Mouse (Mus musculus) G1E (cell line): ENCODE results near the gene Rimklb. TPM values are rescaled to one million over a fixed set of nuclear protein-coding genes. Genes with fewer than 3 reads are reported as not detected.
"Not testable (repeated sequence)": the region's sequence is repeated elsewhere in the genome, so short reads cannot be mapped to it uniquely, and the experiment has no call there.

Experiments
- ATAC-seq: 2 replicates; pipeline ENCODE4 v1.8.0; 2016; ENCODE audit warnings: mild to moderate bottlenecking; ENCODE audit not compliant: insufficient number of reproducible peaks, poor library complexity, low FRiP score, severe bottlenecking; ENCODE audit errors: extremely low read depth
- DNase-seq: peaks from one replicate; pipeline ENCODE4 v3.0.0; 2012; ENCODE audit warnings: low spot score
- H3K27me3 ChIP-seq: 2 replicates; pipeline ENCODE4 v1.6.1; 2012; ENCODE audit warnings: mild to moderate bottlenecking, low read length, inconsistent platforms; ENCODE audit not compliant: insufficient read depth
- H3K36me3 ChIP-seq: replicated peaks from 2 replicates; pipeline ENCODE3; 2012; ENCODE audit warnings: mild to moderate bottlenecking, inconsistent platforms
- H3K4me1 ChIP-seq: 2 replicates; pipeline ENCODE4 v1.6.1; 2012; ENCODE audit warnings: low read depth, low read length, inconsistent platforms, mixed read lengths; ENCODE audit not compliant: insufficient read depth
- H3K4me3 ChIP-seq: 2 replicates; pipeline ENCODE4 v1.5.1; 2012; ENCODE audit warnings: low read depth, mild to moderate bottlenecking, inconsistent platforms, low read length, moderate library complexity, mixed read lengths
- H3K9me3 ChIP-seq: replicated peaks from 2 replicates; pipeline ENCODE4 v1.6.1; 2012; ENCODE audit warnings: inconsistent platforms
- CTCF ChIP-seq: IDR thresholded peaks from 2 replicates; pipeline ENCODE4 v1.5.1; 2012; ENCODE audit warnings: low read depth, low read length, inconsistent platforms, mixed read lengths
- GATA1 ChIP-seq: IDR thresholded peaks from 2 replicates; pipeline ENCODE4 v1.6.1; 2012; ENCODE audit warnings: borderline replicate concordance, low read length, inconsistent platforms, mixed read lengths
- GATA2 ChIP-seq: IDR thresholded peaks from 2 replicates; pipeline ENCODE4 v1.6.1; 2012; ENCODE audit warnings: low read depth, low read length, inconsistent platforms, borderline replicate concordance
- POLR2AphosphoS5 ChIP-seq: IDR thresholded peaks from 2 replicates; pipeline ENCODE4 v1.6.1; 2012; ENCODE audit warnings: low read depth, low read length, inconsistent platforms; ENCODE audit not compliant: insufficient replicate concordance
- TAL1 ChIP-seq: conservative IDR thresholded peaks from 2 replicates; pipeline ENCODE4 v1.6.1; 2012; ENCODE audit warnings: low read depth, low read length, inconsistent platforms, mixed read lengths
- polyA plus RNA-seq: library from polyadenylated mRNA; stranded (reverse); fragments of >175 nt; gene quantifications from 2 replicates; pipeline ENCODE4 v1.2.3, GENCODE M21; 2012
- total RNA-seq, 2 experiments: library from RNA; stranded (forward) in 1 of 2; stranded (reverse) in 1 of 2; fragments of 200-1000 nt in 1 of 2; fragments of >200 nt in 1 of 2; fragmentation: Nextera tagmentation in 1 of 2; gene quantifications; 2 replicates each; pipeline ENCODE4 v1.2.3; 2014 to 2017

Gene Rimklb
- total and polyA plus RNA-seq, 3 experiments: 0.01 to 0.05 TPM; not detected in 1

GRCm38 (mm10) chr6:122478062-122478461, 20.5 kb downstream of the Rimklb start:
- H3K27me3 ChIP-seq: peaks cover 7% of the 10 kb centered on the region; the same call in 1 of the 2 replicates
- H3K9me3 ChIP-seq: no peaks in the 10 kb centered on the region
- TF ChIP-seq CTCF (no peak), GATA2 (no peak), POLR2AphosphoS5 (no peak), GATA1 (no peak), TAL1 (no peak)
- 0 out of 2 replicates have a peak, but pooled peaks cover 3% of the 10 kb centered on the region for H3K4me1 ChIP-seq
- no peak overlapping the region for H3K4me3 ChIP-seq
- DNase-seq (no peak), ATAC-seq (no peak)
- H3K36me3 ChIP-seq: no peaks in the 10 kb centered on the region

- peaks cover 16% of the 10 kb centered on the region for H3K4me1 ChIP-seq
- not testable (repeated sequence) for ATAC-seq, H3K36me3 ChIP-seq, H3K4me3 ChIP-seq, H3K27me3 ChIP-seq, H3K9me3 ChIP-seq, DNase-seq
These were observed 27.1 kb downstream of the Rimklb start for GRCm38 (mm10) chr6:122471461-122471860.

- DNase-seq (no peak), ATAC-seq (no peak)
These were observed 28.3 kb downstream of the Rimklb start for GRCm38 (mm10) chr6:122470240-122470639.

GRCm38 (mm10) chr6:122469030-122469640, 29.4 kb downstream of the Rimklb start:
- TF ChIP-seq GATA1 (no peak), TAL1 (peak; percentile 25; the same call in 1 of the 2 replicates)
- peak; percentile 13 for DNase-seq
- H3K36me3 ChIP-seq: no peaks in the 10 kb centered on the region
- H3K27me3 ChIP-seq: no peaks in the 10 kb centered on the region; the same call in 1 of the 2 replicates
- H3K4me1 ChIP-seq: peaks cover 18% of the 10 kb centered on the region
- no peak overlapping the region; the same call in 1 of the 2 replicates for H3K4me3 ChIP-seq
- H3K9me3 ChIP-seq: no peaks in the 10 kb centered on the region
- ATAC-seq: peak; percentile 61

More at GRCm38 (mm10) chr6:122470240-122470639, 28.3 kb downstream of the Rimklb start:
- TF ChIP-seq GATA2 (no peak), GATA1 (no peak), POLR2AphosphoS5 (no peak), TAL1 (no peak), CTCF (no peak)
- H3K4me1 ChIP-seq: peaks cover 18% of the 10 kb centered on the region
- H3K27me3 ChIP-seq: no peaks in the 10 kb centered on the region; the same call in 1 of the 2 replicates
- H3K36me3 ChIP-seq: no peaks in the 10 kb centered on the region
- H3K4me3 ChIP-seq: no peak overlapping the region
- H3K9me3 ChIP-seq: no peaks in the 10 kb centered on the region

- TF ChIP-seq CTCF: no peak
These were observed 32.4 kb downstream of the Rimklb start for GRCm38 (mm10) chr6:122466092-122466713.

GRCm38 (mm10) chr6:122458946-122459693, 39.4 kb downstream of the Rimklb start:
- Histone ChIP-seq H3K4me3 (no peak overlapping the region), H3K27me3 (no peaks in the 10 kb centered on the region), H3K4me1 (0 out of 2 replicates have a peak, but pooled peaks cover 2% of the 10 kb centered on the region), H3K9me3 (no peaks in the 10 kb centered on the region), H3K36me3 (no peaks in the 10 kb centered on the region)
- no peak for ATAC-seq
- no peak for DNase-seq
- TF ChIP-seq GATA1: no peak
- TF ChIP-seq GATA2: no peak
- TF ChIP-seq CTCF: no peak
- no peak for TF ChIP-seq TAL1
- TF ChIP-seq POLR2AphosphoS5: no peak

More at GRCm38 (mm10) chr6:122466092-122466713, 32.4 kb downstream of the Rimklb start:
- no peaks in the 10 kb centered on the region; the same call in 1 of the 2 replicates for H3K27me3 ChIP-seq
- no peak overlapping the region for H3K4me3 ChIP-seq
- DNase-seq (no peak), ATAC-seq (no peak)
- H3K36me3 ChIP-seq: no peaks in the 10 kb centered on the region
- H3K9me3 ChIP-seq: no peaks in the 10 kb centered on the region
- H3K4me1 ChIP-seq: peaks cover 20% of the 10 kb centered on the region
